Mouse (Mus musculus) embryonic facial prominence, embryonic 11.5 days (tissue): ENCODE data around the gene Rfx8. TPM values are rescaled to one million over a fixed set of nuclear protein-coding genes. Genes with fewer than 3 reads are reported as not detected.

ENCODE experiments used
- ATAC-seq: fragments of 200-750 bp; cut with Nextera tagmentation; replicated peaks from 2 replicates; pipeline ENCODE4 v1.8.0; 2017; ENCODE audit warnings: low read depth; ENCODE audit not compliant: insufficient number of reproducible peaks, low FRiP score, low TSS enrichment
- DNase-seq: peaks from one replicate; pipeline ENCODE4 v3.0.0-alpha.2; 2015; ENCODE audit warnings: low spot score
- H3K27ac ChIP-seq: fragments of 300-500 bp; sonication (generic); replicated peaks from 2 replicates; pipeline ENCODE4 v1.5.1; 2014; ENCODE audit warnings: mild to moderate bottlenecking, low read depth, low read length, control low read depth
- H3K27me3 ChIP-seq: fragments of 300-500 bp; sonication (generic); 2 replicates; pipeline ENCODE4 v1.6.1; 2014; ENCODE audit warnings: mild to moderate bottlenecking, low read length, moderate library complexity, mixed read lengths; ENCODE audit not compliant: control insufficient read depth, insufficient read depth
- H3K36me3 ChIP-seq: fragments of 300-500 bp; sonication (generic); replicated peaks from 2 replicates; pipeline ENCODE4 v1.6.1; 2014; ENCODE audit warnings: low read depth, mild to moderate bottlenecking, low read length, moderate library complexity, mixed read lengths; ENCODE audit not compliant: control insufficient read depth, insufficient read depth
- H3K4me1 ChIP-seq: fragments of 300-500 bp; sonication (generic); 2 replicates; pipeline ENCODE4 v1.6.1; 2014; ENCODE audit warnings: low read length, mixed read lengths; ENCODE audit not compliant: control insufficient read depth, insufficient read depth
- H3K4me2 ChIP-seq: fragments of 300-500 bp; sonication (generic); 2 replicates; pipeline ENCODE4 v1.6.1; 2014; ENCODE audit warnings: low read depth, mild to moderate bottlenecking, control low read depth, low read length, moderate library complexity
- H3K4me3 ChIP-seq: fragments of 300-500 bp; sonication (generic); 2 replicates; pipeline ENCODE4 v1.5.1; 2014; ENCODE audit warnings: low read depth, low read length, control low read depth
- H3K9ac ChIP-seq: fragments of 300-500 bp; sonication (generic); replicated peaks from 2 replicates; pipeline ENCODE4 v1.6.1; 2014; ENCODE audit warnings: mild to moderate bottlenecking, control low read depth, low read length
- H3K9me3 ChIP-seq: fragments of 300-500 bp; sonication (generic); replicated peaks from 2 replicates; pipeline ENCODE4 v1.6.1; 2016; ENCODE audit warnings: mild to moderate bottlenecking, low read length, inconsistent platforms, mixed read lengths; ENCODE audit not compliant: control insufficient read depth
- WGBS: fragments of 180-500 bp; shearing (Covaris S2); extraction: QIAGEN DNeasy Blood & Tissue Kit; methylation state at CpG from one replicate; pipeline ENCODE4 v1.1.7; 2014; 5-methylcytosine and 5-hydroxymethylcytosine counted together
- polyA plus RNA-seq: library from polyadenylated mRNA; unstranded; fragments of >200 nt; fragmentation: Nextera tagmentation; extraction: Ambion mirVana; gene quantifications from 2 replicates; pipeline ENCODE4 v1.2.1, GENCODE M21; 2014

The Rfx8 gene
- polyA plus RNA-seq = 2.0 and 2.1 TPM in 2 replicates

- peak within 1 kb of the TSS; percentile 47; the same call in 1 of the 2 replicates for H3K27ac ChIP-seq
- H3K9me3 ChIP-seq = no peaks in the 10 kb centered on the region
- H3K27me3 ChIP-seq = no peaks in the 10 kb centered on the region
- ATAC-seq (peak; percentile 39; the same call in 1 of the 2 replicates), DNase-seq (peak; percentile 52)
- H3K4me2 ChIP-seq = peak within 1 kb of the TSS; percentile 92
- peak within 1 kb of the TSS; percentile 54 for H3K4me3 ChIP-seq
- WGBS = 2% methylated on average over 42 of the region's 42 CpGs
- no peaks in the 10 kb centered on the region; the same call in 1 of the 2 replicates for H3K4me1 ChIP-seq
- H3K9ac ChIP-seq = peak within 1 kb of the TSS; percentile 71
- no peaks in the 10 kb centered on the region for H3K36me3 ChIP-seq
Measured at GRCm38 (mm10) chr1:39720632-39721350, at the start of gene Rfx8. Rfx8 (minus strand) TSS chr1:39720997.

GRCm38 (mm10) chr1:39770436-39770835, 49.6 kb upstream of the Rfx8 start:
- H3K9ac ChIP-seq = no peak overlapping the region
- no peaks in the 10 kb centered on the region for H3K9me3 ChIP-seq
- WGBS = 82% methylated on average over 5 of the region's 5 CpGs
- no peak overlapping the region for H3K4me3 ChIP-seq
- H3K4me2 ChIP-seq = no peak overlapping the region
- ATAC-seq = no peak
- DNase-seq = no peak
- no peaks in the 10 kb centered on the region for H3K4me1 ChIP-seq
- H3K27me3 ChIP-seq = no peaks in the 10 kb centered on the region
- no peaks in the 10 kb centered on the region for H3K36me3 ChIP-seq
- no peak overlapping the region for H3K27ac ChIP-seq

- Histone ChIP-seq H3K4me1 (no peaks in the 10 kb centered on the region), H3K27ac (no peak overlapping the region), H3K27me3 (no peaks in the 10 kb centered on the region), H3K9ac (no peak overlapping the region), H3K36me3 (no peaks in the 10 kb centered on the region), H3K4me2 (no peak overlapping the region), H3K4me3 (no peak overlapping the region), H3K9me3 (no peaks in the 10 kb centered on the region)
- WGBS = 62% methylated on average over 3 of the region's 3 CpGs
- DNase-seq = no peak
- no peak for ATAC-seq
Measured at GRCm38 (mm10) chr1:39768017-39768416, 47.2 kb upstream of the Rfx8 start.

GRCm38 (mm10) chr1:39765854-39766493, 45.2 kb upstream of the Rfx8 start:
- H3K4me2 ChIP-seq = no peak overlapping the region
- no peak for ATAC-seq
- 89% methylated on average over 7 of the region's 7 CpGs for WGBS
- H3K36me3 ChIP-seq = no peaks in the 10 kb centered on the region
- DNase-seq = no peak
- no peaks in the 10 kb centered on the region for H3K9me3 ChIP-seq
- H3K4me1 ChIP-seq = peaks cover 3% of the 10 kb centered on the region; the same call in 1 of the 2 replicates
- H3K27ac ChIP-seq = no peak overlapping the region
- H3K27me3 ChIP-seq = no peaks in the 10 kb centered on the region
- H3K4me3 ChIP-seq = no peak overlapping the region
- no peak overlapping the region for H3K9ac ChIP-seq

- no peaks in the 10 kb centered on the region for H3K36me3 ChIP-seq
- H3K9ac ChIP-seq = no peak overlapping the region
- peak; percentile 72 for DNase-seq
- H3K9me3 ChIP-seq = no peaks in the 10 kb centered on the region
- WGBS = 4% methylated on average over 10 of the region's 10 CpGs
- H3K4me2 ChIP-seq = no peak overlapping the region; the same call in 1 of the 2 replicates
- H3K27me3 ChIP-seq = no peaks in the 10 kb centered on the region
- H3K4me1 ChIP-seq = peaks cover 3% of the 10 kb centered on the region; the same call in 1 of the 2 replicates
- no peak overlapping the region for H3K4me3 ChIP-seq
- ATAC-seq = no peak
- H3K27ac ChIP-seq = no peak overlapping the region
Measured at GRCm38 (mm10) chr1:39762025-39762370, 41.2 kb upstream of the Rfx8 start.

- no peak for ATAC-seq
Measured at GRCm38 (mm10) chr1:39761211-39762024, 40.6 kb upstream of the Rfx8 start.

GRCm38 (mm10) chr1:39760181-39760715, 39.5 kb upstream of the Rfx8 start:
- ATAC-seq (no peak), DNase-seq (no peak)
- Histone ChIP-seq H3K36me3 (no peaks in the 10 kb centered on the region), H3K9me3 (no peaks in the 10 kb centered on the region), H3K4me2 (no peak overlapping the region), H3K4me1 (peaks cover 3% of the 10 kb centered on the region; the same call in 1 of the 2 replicates), H3K27ac (no peak overlapping the region), H3K27me3 (no peaks in the 10 kb centered on the region), H3K4me3 (no peak overlapping the region), H3K9ac (no peak overlapping the region)
- WGBS = 71% methylated on average over 6 of the region's 6 CpGs

More at GRCm38 (mm10) chr1:39761211-39762024, 40.6 kb upstream of the Rfx8 start:
- Histone ChIP-seq H3K4me2 (peak overlapping the region; percentile 11; the same call in 1 of the 2 replicates), H3K4me3 (no peak overlapping the region), H3K27me3 (no peaks in the 10 kb centered on the region), H3K36me3 (no peaks in the 10 kb centered on the region), H3K4me1 (peaks cover 3% of the 10 kb centered on the region; the same call in 1 of the 2 replicates), H3K27ac (no peak overlapping the region), H3K9ac (no peak overlapping the region; the same call in 1 of the 2 replicates), H3K9me3 (no peaks in the 10 kb centered on the region)
- peak; percentile 82 for DNase-seq
- WGBS = 5% methylated on average over 22 of the region's 22 CpGs
